Mouse (Mus musculus): ENCODE measurements at regions not wholly inside any gene's neighbourhood (a gene's known extent, or its start where the extent isn't known, plus 50 kb on each side); places are given as distances from the start of the nearest gene placed in this dataset.

DNA sequence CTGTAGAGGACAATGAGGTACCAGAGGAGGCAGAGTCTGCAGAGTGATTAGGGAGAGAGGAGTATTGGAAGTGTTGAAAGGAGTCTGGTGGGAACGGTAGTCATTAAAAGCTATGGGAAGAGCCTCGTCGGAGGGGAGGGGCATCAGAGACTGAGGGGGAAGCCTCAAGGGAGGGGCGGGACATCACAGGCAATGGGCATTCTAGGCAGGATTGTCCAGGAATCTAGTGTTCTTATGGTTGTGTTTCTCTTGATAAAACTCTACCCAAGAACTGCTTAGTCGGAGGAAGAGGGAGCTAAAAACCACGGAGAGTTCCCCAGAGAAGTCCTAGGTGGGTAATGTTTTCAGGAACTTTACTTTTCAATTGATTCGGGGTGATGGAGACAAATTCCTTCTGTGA is 90.2 kb downstream of the Sec23ip start:
- 65% methylated on average over 7 of the region's 7 CpGs for WGBS
- H3K4me2 ChIP-seq (ENCODE audit: low read length) = no peak overlapping the region
- ATAC-seq (ENCODE audit: low FRiP score, low TSS enrichment) (no peak), DNase-seq (no peak)
- H3K27me3 ChIP-seq (ENCODE audit: control insufficient read depth, insufficient read depth, low read length) = peaks cover 35% of the 10 kb centered on the region
- H3K4me1 ChIP-seq (ENCODE audit: control insufficient read depth, insufficient read depth, low read length) = no peaks in the 10 kb centered on the region
- no peak overlapping the region for H3K27ac ChIP-seq (replicated peaks; ENCODE audit: low read depth, low read length)
- H3K36me3 ChIP-seq (ENCODE audit: control insufficient read depth, insufficient read depth, low read length) = no peaks in the 10 kb centered on the region
- H3K4me3 ChIP-seq (replicated peaks; ENCODE audit: low read depth, low read length) = no peak overlapping the region
- no peaks in the 10 kb centered on the region for H3K9me3 ChIP-seq (ENCODE audit: control insufficient read depth, low read length)
- H3K9ac ChIP-seq (replicated peaks; ENCODE audit: low read length) = no peak overlapping the region

DNA sequence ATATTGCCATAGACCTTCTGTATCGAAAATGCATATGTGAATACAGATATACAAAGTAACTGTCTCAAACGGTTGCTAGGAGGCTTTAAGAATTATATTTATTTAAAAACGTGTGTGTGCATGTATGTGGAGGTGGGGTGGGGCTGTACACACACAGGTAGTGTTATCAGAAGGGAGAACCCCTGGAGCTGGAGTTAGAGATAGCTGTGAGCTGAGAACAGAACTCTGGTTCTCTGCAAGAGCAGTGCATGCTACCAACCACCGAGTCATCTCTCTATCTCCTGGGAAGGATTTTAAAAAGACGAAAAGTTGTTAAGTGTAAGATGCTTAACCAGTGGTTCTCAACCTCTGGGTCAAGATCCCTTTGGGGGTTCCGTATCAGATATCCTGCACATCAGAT is 91.7 kb downstream of the Sec23ip start:
- ATAC-seq (ENCODE audit: low FRiP score, low TSS enrichment) (no peak), DNase-seq (no peak)
- Histone ChIP-seq H3K27me3 (ENCODE audit: control insufficient read depth, insufficient read depth, low read length) (peaks cover 35% of the 10 kb centered on the region), H3K9me3 (ENCODE audit: control insufficient read depth, low read length) (no peaks in the 10 kb centered on the region), H3K36me3 (ENCODE audit: control insufficient read depth, insufficient read depth, low read length) (no peaks in the 10 kb centered on the region), H3K9ac (replicated peaks; ENCODE audit: low read length) (no peak overlapping the region), H3K27ac (replicated peaks; ENCODE audit: low read depth, low read length) (no peak overlapping the region), H3K4me3 (replicated peaks; ENCODE audit: low read depth, low read length) (no peak overlapping the region), H3K4me2 (ENCODE audit: low read length) (no peak overlapping the region), H3K4me1 (ENCODE audit: control insufficient read depth, insufficient read depth, low read length) (no peaks in the 10 kb centered on the region)
- 81% methylated on average over 6 of the region's 6 CpGs for WGBS

DNA sequence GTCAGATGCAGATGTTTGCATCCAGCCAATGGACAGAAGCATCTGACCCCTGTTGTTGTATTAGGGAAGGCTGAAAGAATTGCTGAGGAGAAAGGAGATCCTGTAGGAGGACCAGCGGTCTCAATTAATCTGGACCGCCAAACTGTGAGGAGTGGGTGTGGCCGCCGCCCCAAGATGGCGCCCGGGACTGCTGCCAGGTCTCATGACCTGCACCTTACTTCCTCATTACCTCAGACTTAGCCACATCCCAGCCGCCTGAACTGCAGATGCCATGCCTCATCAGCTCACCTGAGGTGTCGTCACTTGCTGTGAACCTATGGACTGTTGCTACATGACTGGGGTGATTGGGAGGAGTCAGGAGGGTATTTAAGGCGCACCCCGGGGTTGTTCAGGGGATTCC is 97.8 kb downstream of the Sec23ip start:
- DNase-seq (no peak), ATAC-seq (ENCODE audit: low FRiP score, low TSS enrichment) (no peak)
- Histone ChIP-seq H3K36me3 (ENCODE audit: control insufficient read depth, insufficient read depth, low read length) (no peaks in the 10 kb centered on the region), H3K9me3 (ENCODE audit: control insufficient read depth, low read length) (no peaks in the 10 kb centered on the region), H3K4me1 (ENCODE audit: control insufficient read depth, insufficient read depth, low read length) (no peaks in the 10 kb centered on the region), H3K4me2 (ENCODE audit: low read length) (no peak overlapping the region), H3K4me3 (replicated peaks; ENCODE audit: low read depth, low read length) (no peak overlapping the region), H3K27me3 (ENCODE audit: control insufficient read depth, insufficient read depth, low read length) (no peaks in the 10 kb centered on the region), H3K9ac (replicated peaks; ENCODE audit: low read length) (no peak overlapping the region), H3K27ac (replicated peaks; ENCODE audit: low read depth, low read length) (no peak overlapping the region)
- WGBS = 93% methylated on average over 10 of the region's 10 CpGs

DNA sequence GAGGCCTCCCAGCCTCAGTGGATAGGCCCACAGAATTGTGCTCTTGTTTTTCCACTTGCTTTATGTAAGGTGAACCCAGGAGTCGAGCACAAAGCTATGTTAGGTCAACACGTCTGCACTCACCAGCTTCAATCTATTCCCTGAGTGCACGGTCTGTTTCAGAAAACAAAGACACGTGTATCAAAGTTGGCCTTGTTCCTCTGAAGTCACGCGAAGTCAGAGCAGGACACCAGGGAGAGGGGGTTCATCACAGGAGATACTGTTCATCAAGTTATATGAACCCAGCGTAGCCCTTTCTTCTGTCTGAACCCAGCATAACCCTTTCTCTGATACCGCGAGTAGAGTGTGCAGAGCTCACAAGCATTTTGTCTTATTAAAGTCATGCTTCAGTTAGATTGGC is 98.8 kb downstream of the Sec23ip start:
- Histone ChIP-seq H3K27me3 (ENCODE audit: control insufficient read depth, insufficient read depth, low read length) (no peaks in the 10 kb centered on the region), H3K9ac (replicated peaks; ENCODE audit: low read length) (no peak overlapping the region), H3K9me3 (ENCODE audit: control insufficient read depth, low read length) (no peaks in the 10 kb centered on the region), H3K4me2 (ENCODE audit: low read length) (no peak overlapping the region), H3K4me1 (ENCODE audit: control insufficient read depth, insufficient read depth, low read length) (no peaks in the 10 kb centered on the region), H3K4me3 (replicated peaks; ENCODE audit: low read depth, low read length) (no peak overlapping the region), H3K36me3 (ENCODE audit: control insufficient read depth, insufficient read depth, low read length) (no peaks in the 10 kb centered on the region), H3K27ac (replicated peaks; ENCODE audit: low read depth, low read length) (no peak overlapping the region)
- ATAC-seq (ENCODE audit: low FRiP score, low TSS enrichment) = no peak
- DNase-seq = no peak
- WGBS = 85% methylated on average over 9 of the region's 9 CpGs

DNA sequence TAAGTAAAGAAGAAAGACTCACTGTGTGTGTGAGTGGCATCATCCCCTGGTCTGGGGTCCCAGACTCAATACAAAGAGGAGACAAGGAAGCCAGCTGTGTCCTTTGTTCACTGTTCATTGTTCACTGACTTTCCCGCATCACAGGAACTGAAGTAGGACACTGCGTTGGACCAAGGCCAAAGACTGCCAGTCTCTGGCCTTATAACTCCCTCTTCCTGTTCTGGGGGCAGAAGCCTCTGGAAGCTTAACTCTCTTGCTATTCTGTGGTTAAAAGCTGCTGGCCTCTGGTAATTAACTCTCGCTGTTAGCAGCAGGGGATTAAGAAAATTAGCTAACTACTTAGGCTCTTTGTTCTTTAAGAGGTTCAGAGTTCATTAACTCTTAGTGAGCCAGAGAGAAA is 104.5 kb downstream of the Sec23ip start:
- H3K36me3 ChIP-seq (ENCODE audit: control insufficient read depth, insufficient read depth, low read length) = no peaks in the 10 kb centered on the region
- H3K9ac ChIP-seq (replicated peaks; ENCODE audit: low read length) = no peak overlapping the region
- DNase-seq (peak; percentile 27), ATAC-seq (ENCODE audit: low FRiP score, low TSS enrichment) (no peak)
- H3K4me2 ChIP-seq (ENCODE audit: low read length) = no peak overlapping the region
- 5% methylated on average over 3 of the region's 3 CpGs for WGBS
- H3K27ac ChIP-seq (replicated peaks; ENCODE audit: low read depth, low read length) = no peak overlapping the region
- H3K9me3 ChIP-seq (ENCODE audit: control insufficient read depth, low read length) = 0 out of 2 replicates have a peak, but pooled peaks cover 7% of the 10 kb centered on the region
- no peak overlapping the region for H3K4me3 ChIP-seq (replicated peaks; ENCODE audit: low read depth, low read length)
- no peaks in the 10 kb centered on the region for H3K27me3 ChIP-seq (ENCODE audit: control insufficient read depth, insufficient read depth, low read length)
- no peaks in the 10 kb centered on the region for H3K4me1 ChIP-seq (ENCODE audit: control insufficient read depth, insufficient read depth, low read length)

DNA sequence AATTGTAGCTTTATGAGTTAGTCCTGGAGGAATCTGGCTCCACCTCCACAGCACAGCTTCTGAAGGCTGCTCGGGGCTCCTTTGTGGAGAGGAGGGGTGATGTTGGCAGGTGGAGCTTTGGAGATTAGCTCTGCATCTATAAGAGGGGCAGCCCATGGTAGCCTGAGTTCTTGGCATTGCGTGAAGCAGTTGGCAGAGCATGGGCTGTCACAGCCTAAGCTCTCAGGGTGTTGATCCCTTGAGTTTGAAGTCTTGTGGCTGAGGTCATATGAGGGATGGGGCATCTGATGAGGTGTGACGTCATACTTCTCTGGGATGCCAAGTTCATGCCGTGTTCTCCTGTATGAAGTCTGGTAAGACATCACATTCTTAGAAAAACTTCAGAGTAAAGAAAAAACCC is 109.5 kb downstream of the Sec23ip start:
- H3K36me3 ChIP-seq (ENCODE audit: control insufficient read depth, insufficient read depth, low read length) = no peaks in the 10 kb centered on the region

DNA sequence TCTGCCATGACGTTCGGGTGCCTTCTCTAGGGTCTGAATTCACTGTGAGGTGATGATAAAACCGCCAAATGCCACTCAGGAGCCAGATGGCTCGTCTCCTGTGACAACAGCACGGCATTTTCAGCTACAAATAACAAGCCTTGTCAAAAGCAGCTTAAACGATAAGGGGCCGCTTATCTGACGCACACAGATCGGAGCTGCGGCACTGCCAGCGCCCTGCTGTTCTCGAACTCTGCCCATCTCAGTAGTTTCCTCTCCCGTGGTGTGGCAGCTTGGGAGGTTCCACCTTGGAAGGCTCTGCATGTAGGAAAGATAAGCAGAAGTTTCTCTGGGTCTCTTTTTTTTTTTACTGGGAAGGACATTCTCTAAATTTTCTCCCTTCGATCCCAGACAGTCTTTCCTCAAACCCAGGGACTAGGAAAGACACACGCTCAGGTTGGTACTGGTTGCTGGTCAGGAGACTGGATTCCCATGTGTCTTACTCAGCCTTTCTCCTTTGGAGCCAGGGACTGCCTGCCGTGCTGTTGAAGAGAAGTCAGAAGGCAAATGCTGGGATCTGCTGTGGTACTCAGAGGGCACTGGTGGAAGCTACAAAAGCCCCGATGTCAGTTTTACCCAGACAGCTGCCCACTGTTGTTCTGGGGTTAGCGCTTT is 110.1 kb downstream of the Sec23ip start:
- Histone ChIP-seq H3K9me3 (ENCODE audit: control insufficient read depth, low read length) (0 out of 2 replicates have a peak, but pooled peaks cover 7% of the 10 kb centered on the region), H3K4me3 (replicated peaks; ENCODE audit: low read depth, low read length) (no peak overlapping the region), H3K4me1 (ENCODE audit: control insufficient read depth, insufficient read depth, low read length) (no peaks in the 10 kb centered on the region), H3K4me2 (ENCODE audit: low read length) (no peak overlapping the region), H3K9ac (replicated peaks; ENCODE audit: low read length) (no peak overlapping the region), H3K27me3 (ENCODE audit: control insufficient read depth, insufficient read depth, low read length) (no peaks in the 10 kb centered on the region), H3K36me3 (ENCODE audit: control insufficient read depth, insufficient read depth, low read length) (no peaks in the 10 kb centered on the region), H3K27ac (replicated peaks; ENCODE audit: low read depth, low read length) (no peak overlapping the region)
- DNase-seq (peak; percentile 38), ATAC-seq (ENCODE audit: low FRiP score, low TSS enrichment) (no peak)
- 64% methylated on average over 18 of the region's 18 CpGs for WGBS

More for the DNA sequence above, 109.5 kb downstream of the Sec23ip start:
- Histone ChIP-seq H3K9ac (replicated peaks; ENCODE audit: low read length) (no peak overlapping the region), H3K27ac (replicated peaks; ENCODE audit: low read depth, low read length) (no peak overlapping the region), H3K4me2 (ENCODE audit: low read length) (no peak overlapping the region), H3K4me1 (ENCODE audit: control insufficient read depth, insufficient read depth, low read length) (no peaks in the 10 kb centered on the region), H3K9me3 (ENCODE audit: control insufficient read depth, low read length) (0 out of 2 replicates have a peak, but pooled peaks cover 7% of the 10 kb centered on the region), H3K4me3 (replicated peaks; ENCODE audit: low read depth, low read length) (no peak overlapping the region), H3K27me3 (ENCODE audit: control insufficient read depth, insufficient read depth, low read length) (no peaks in the 10 kb centered on the region)
- no peak for DNase-seq
- ATAC-seq (ENCODE audit: low FRiP score, low TSS enrichment) = no peak
- 75% methylated on average over 4 of the region's 4 CpGs for WGBS

DNA sequence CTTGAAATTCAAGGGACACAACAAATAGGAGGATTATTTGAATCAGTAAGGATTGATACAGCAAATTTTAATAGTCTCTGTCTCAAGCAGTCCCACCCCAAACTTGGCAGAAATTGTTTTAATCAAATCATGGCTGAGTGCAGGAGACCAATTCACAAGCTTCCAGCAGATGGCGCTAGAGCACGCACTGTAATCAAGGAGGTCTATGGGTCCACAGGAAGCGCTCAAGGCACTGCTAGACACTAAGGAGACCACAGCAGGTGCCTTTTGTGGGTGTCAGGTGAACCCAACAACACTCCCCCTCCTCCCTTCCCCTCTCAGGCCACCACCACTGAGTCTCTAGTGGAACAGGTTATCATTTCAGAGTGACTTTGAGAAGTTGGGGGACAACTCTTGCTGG is 115.4 kb downstream of the Sec23ip start:
- Histone ChIP-seq H3K4me3 (replicated peaks; ENCODE audit: low read depth, low read length) (no peak overlapping the region), H3K27me3 (ENCODE audit: control insufficient read depth, insufficient read depth, low read length) (no peaks in the 10 kb centered on the region), H3K9me3 (ENCODE audit: control insufficient read depth, low read length) (0 out of 2 replicates have a peak, but pooled peaks cover 3% of the 10 kb centered on the region), H3K9ac (replicated peaks; ENCODE audit: low read length) (no peak overlapping the region), H3K4me1 (ENCODE audit: control insufficient read depth, insufficient read depth, low read length) (no peaks in the 10 kb centered on the region), H3K36me3 (ENCODE audit: control insufficient read depth, insufficient read depth, low read length) (no peaks in the 10 kb centered on the region), H3K4me2 (ENCODE audit: low read length) (no peak overlapping the region), H3K27ac (replicated peaks; ENCODE audit: low read depth, low read length) (no peak overlapping the region)
- WGBS = 0% methylated on average over 3 of the region's 3 CpGs
- ATAC-seq (ENCODE audit: low FRiP score, low TSS enrichment) = 0 out of 2 replicates have a peak, but pooled peaks have one; percentile 31
- peak; percentile 90 for DNase-seq

DNA sequence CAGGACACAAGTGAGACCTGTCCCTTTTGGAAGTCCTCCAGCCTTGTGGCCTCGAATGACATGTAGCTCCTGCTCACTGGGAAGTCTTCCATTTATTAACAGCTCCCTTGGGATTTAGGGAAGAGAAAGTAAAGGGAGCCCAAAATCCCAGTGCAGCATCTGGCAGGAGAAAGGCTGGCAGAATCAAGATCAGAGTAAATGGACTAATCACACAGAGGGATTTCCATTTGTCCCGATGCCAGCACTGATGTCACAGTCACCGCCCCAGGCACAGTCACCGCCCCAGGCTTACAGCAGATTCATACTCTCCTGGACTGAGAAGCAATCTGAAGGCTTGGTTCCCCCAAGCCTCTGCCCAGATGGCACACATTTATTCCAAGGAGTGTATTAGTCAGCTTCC is 116.0 kb downstream of the Sec23ip start:
- peak; percentile 59 for DNase-seq
- 55% methylated on average over 4 of the region's 4 CpGs for WGBS
- H3K27ac ChIP-seq (replicated peaks; ENCODE audit: low read depth, low read length) = no peak overlapping the region
- no peaks in the 10 kb centered on the region for H3K4me1 ChIP-seq (ENCODE audit: control insufficient read depth, insufficient read depth, low read length)
- no peak overlapping the region for H3K4me2 ChIP-seq (ENCODE audit: low read length)
- H3K9ac ChIP-seq (replicated peaks; ENCODE audit: low read length) = no peak overlapping the region
- no peak for ATAC-seq (ENCODE audit: low FRiP score, low TSS enrichment)
- no peaks in the 10 kb centered on the region for H3K27me3 ChIP-seq (ENCODE audit: control insufficient read depth, insufficient read depth, low read length)
- H3K9me3 ChIP-seq (ENCODE audit: control insufficient read depth, low read length) = 0 out of 2 replicates have a peak, but pooled peaks cover 3% of the 10 kb centered on the region
- no peak overlapping the region for H3K4me3 ChIP-seq (replicated peaks; ENCODE audit: low read depth, low read length)
- no peaks in the 10 kb centered on the region for H3K36me3 ChIP-seq (ENCODE audit: control insufficient read depth, insufficient read depth, low read length)

Measured in midbrain, embryonic 14.5 days (tissue).